Mouse (Mus musculus) adrenal gland, postnatal 25 days (tissue): ENCODE results near the gene Krtap10-10. TPM values are rescaled to one million over a fixed set of nuclear protein-coding genes. Genes with fewer than 3 reads are reported as not detected.

Source experiments
- DNase-seq: peaks from one replicate; pipeline ENCODE4 v3.0.0; 2021; ENCODE audit warnings: mixed read lengths
- total RNA-seq: library from RNA; stranded (reverse); gene quantifications from 2 replicates; pipeline ENCODE4 v1.2.3, GENCODE M21; 2021

Gene Krtap10-10
- total RNA-seq, 1 experiment from 2014 or later: not detected

- DNase-seq: no peak
These were observed 31.8 kb downstream of the Krtap10-10 start for GRCm38 (mm10) chr10:77867546-77867945.

- DNase-seq: no peak
These were observed 33.9 kb downstream of the Krtap10-10 start for GRCm38 (mm10) chr10:77869651-77870050.

GRCm38 (mm10) chr10:77878985-77879384 is 43.2 kb downstream of the Krtap10-10 start:
- DNase-seq: peak; percentile 38

GRCm38 (mm10) chr10:77880305-77880704 is 44.6 kb downstream of the Krtap10-10 start:
- DNase-seq: no peak

GRCm38 (mm10) chr10:77882553-77882952 is 46.8 kb downstream of the Krtap10-10 start:
- no peak for DNase-seq

- DNase-seq: no peak
These were observed 50.4 kb downstream of the Krtap10-10 start for GRCm38 (mm10) chr10:77886007-77886747.

Other genes with a start within 250 kb of the Krtap10-10 start
- gene Sumo3, start 229.8 kb upstream of the Krtap10-10 start, total RNA-seq: 104 and 117 TPM in 2 replicates
- gene Gm49325, start 229.8 kb upstream of the Krtap10-10 start, total RNA-seq: 20.9 TPM in 1 of 2 replicates, not detected in the other
- 45.4 and 45.5 TPM in 2 replicates for gene Ube2g2, start 213.7 kb upstream of the Krtap10-10 start, total RNA-seq
- gene Tspear, start 149.4 kb upstream of the Krtap10-10 start, total RNA-seq: 0.39 and 0.86 TPM in 2 replicates
- not detected in 2 replicates for gene Gm19402, start 145.2 kb upstream of the Krtap10-10 start, total RNA-seq
- not detected in 2 replicates for gene Gm9508, start 138.7 kb upstream of the Krtap10-10 start, total RNA-seq
- gene Gm10272, start 129.3 kb upstream of the Krtap10-10 start, total RNA-seq: not detected in 2 replicates
- gene Gm10024, start 124.5 kb upstream of the Krtap10-10 start, total RNA-seq: not detected in 2 replicates
- gene Gm10142, start 120.1 kb upstream of the Krtap10-10 start, total RNA-seq: not detected in 2 replicates
- gene Krtap12-1, start 115.3 kb upstream of the Krtap10-10 start, total RNA-seq: not detected in 2 replicates
- gene Gm10100, start 109.5 kb upstream of the Krtap10-10 start, total RNA-seq: not detected in 2 replicates
- not detected in 2 replicates for gene Gm18596, start 93.3 kb upstream of the Krtap10-10 start, total RNA-seq
- gene Gm9736, start 84.6 kb upstream of the Krtap10-10 start, total RNA-seq: not detected in 2 replicates
- not detected in 2 replicates for gene Gm3233, start 76.3 kb upstream of the Krtap10-10 start, total RNA-seq
- not detected in 2 replicates for gene Gm3238, start 64.6 kb upstream of the Krtap10-10 start, total RNA-seq
- gene Gm7138, start 59.0 kb upstream of the Krtap10-10 start, total RNA-seq: not detected in 2 replicates
- gene Gm3250, start 53.4 kb upstream of the Krtap10-10 start, total RNA-seq: not detected in 2 replicates
- not detected in 2 replicates for gene Gm7137, start 47.7 kb upstream of the Krtap10-10 start, total RNA-seq
- gene Gm9639, start 40.9 kb upstream of the Krtap10-10 start, total RNA-seq: not detected in 2 replicates
- gene Gm19668, start 36.8 kb upstream of the Krtap10-10 start, total RNA-seq: not detected in 2 replicates
- not detected in 2 replicates for gene Gm9507, start 24.1 kb upstream of the Krtap10-10 start, total RNA-seq
- gene Gm2696, start 21.3 kb upstream of the Krtap10-10 start, total RNA-seq: not detected in 2 replicates
- not detected in 2 replicates for gene Krtap10-4, start 8.9 kb upstream of the Krtap10-10 start, total RNA-seq
- gene Gm36176, start 10.9 kb downstream of the Krtap10-10 start, total RNA-seq: not detected in 2 replicates
- gene Gm10318, start 16.9 kb downstream of the Krtap10-10 start, total RNA-seq: not detected in 2 replicates
- gene Gm3285, start 26.0 kb downstream of the Krtap10-10 start, total RNA-seq: not detected in 2 replicates
- 5.5 and 8.0 TPM in 2 replicates for gene Lrrc3, start 66.6 kb downstream of the Krtap10-10 start, total RNA-seq
- 1.2 and 2.7 TPM in 2 replicates for gene Trpm2, start 134.6 kb downstream of the Krtap10-10 start, total RNA-seq
- 18.5 and 22.1 TPM in 2 replicates for gene 1810043G02Rik, start 142.6 kb downstream of the Krtap10-10 start, total RNA-seq
- gene Pfkl, start 174.1 kb downstream of the Krtap10-10 start, total RNA-seq: 91.4 and 96.0 TPM in 2 replicates
- gene Dnmt3l, start 206.0 kb downstream of the Krtap10-10 start, total RNA-seq: 30.7 and 36.2 TPM in 2 replicates
- not detected in 2 replicates for gene Aire, start 207.7 kb downstream of the Krtap10-10 start, total RNA-seq
- 26.3 and 36.0 TPM in 2 replicates for gene Icosl, start 233.4 kb downstream of the Krtap10-10 start, total RNA-seq